15 mouse cellular contexts compared by ENCODE assay signal in genomic region chr12:110230296-110230695, GRCm38 (mm10). TPM values are rescaled to one million over a fixed set of nuclear protein-coding genes. Genes with fewer than 3 reads are reported as not detected.
"Had no signal": no experiment of that assay in that cellular context is flagged by ENCODE, and none has a peak within 500 bp of the region (broad histone marks: within the 10 kb centered on the region; RNA-seq: fewer than 3 reads in every experiment).

No protein-coding gene starts in this region.

- H3K27ac ChIP-seq: hindbrain, embryonic 12.5 days; kidney, postnatal 0 days; limb, embryonic 12.5 days; midbrain, embryonic 15.5 days; neural tube, embryonic 13.5 days had no signal

- H3K4me2 ChIP-seq: hindbrain, embryonic 12.5 days; limb, embryonic 12.5 days; midbrain, embryonic 15.5 days; neural tube, embryonic 13.5 days had no signal

- H3K9me3 ChIP-seq: hindbrain, embryonic 12.5 days; limb, embryonic 12.5 days; midbrain, embryonic 15.5 days; neural tube, embryonic 13.5 days had no signal

- DNase-seq: lung, adult 18-20 months; lung, postnatal 36 days; retina, postnatal 1 day; right cerebral cortex, postnatal 4 days; spleen, adult 18-20 months; thymus, adult 18-20 months; thymus, postnatal 25 days had no signal

- H3K27me3 ChIP-seq: midbrain, embryonic 15.5 days; neural tube, embryonic 13.5 days had no signal

- H3K4me1 ChIP-seq: midbrain, embryonic 15.5 days; neural tube, embryonic 13.5 days had no signal

- H3K9ac ChIP-seq: hindbrain, embryonic 12.5 days; limb, embryonic 12.5 days; midbrain, embryonic 15.5 days; neural tube, embryonic 13.5 days had no signal

- ATAC-seq: hindbrain, embryonic 16.5 days; inflammation-experienced regulatory T-cells, adult 6 months; midbrain, embryonic 15.5 days had no signal

- H3K36me3 ChIP-seq: hindbrain, embryonic 12.5 days; limb, embryonic 12.5 days; midbrain, embryonic 15.5 days; neural tube, embryonic 13.5 days had no signal

- H3K4me3 ChIP-seq: hindbrain, embryonic 12.5 days; limb, embryonic 12.5 days; midbrain, embryonic 15.5 days; neural tube, embryonic 13.5 days had no signal

RNA-seq across cellular contexts. Expression of gene Dio3, which starts 48.6 kb away (rescaled TPM):
- total RNA-seq: megakaryocyte progenitor cell, adult 5-6 weeks had no signal
- polyA plus RNA-seq: inflammation-experienced regulatory T-cells, adult 6 months had no signal
